Mouse (Mus musculus): ENCODE results near the gene Gm17545.
"Not testable (repeated sequence)": the region's sequence is repeated elsewhere in the genome, so short reads cannot be mapped to it uniquely, and the experiment has no call there.

Gm17545 gene

GRCm38 (mm10) chr9:22453990-22454389, at the start of gene Gm17545:
Gene Gm17545, plus strand, starts transcription at chr9:22454290.
- DNase-seq = not testable (repeated sequence)

GRCm38 (mm10) chr9:22405414-22405813, 48.7 kb upstream of the Gm17545 start:
- DNase-seq = no peak

DNA sequence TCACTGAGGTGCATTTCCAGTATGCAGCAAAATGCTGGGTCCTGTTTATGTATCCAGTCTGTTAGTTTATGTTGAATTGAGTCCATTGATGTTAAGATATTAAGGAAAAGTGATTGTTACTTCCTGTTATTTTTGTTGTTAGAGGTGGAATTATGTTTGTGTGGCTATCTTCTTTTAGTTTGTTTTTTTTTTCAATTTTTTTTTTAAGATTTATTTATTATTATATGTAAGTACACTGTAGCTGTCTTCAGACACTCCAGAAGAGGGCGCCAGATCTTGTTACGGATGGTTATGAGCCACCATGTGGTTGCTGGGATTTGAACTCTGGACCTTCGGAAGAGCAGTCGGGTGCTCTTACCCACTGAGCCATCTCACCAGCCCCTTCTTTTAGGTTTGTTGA, 46.5 kb upstream of the Gm17545 start:
- not testable (repeated sequence) for DNase-seq

GRCm38 (mm10) chr9:22408344-22408743, 45.7 kb upstream of the Gm17545 start:
- DNase-seq = not testable (repeated sequence)

- DNase-seq = no peak
Observed at GRCm38 (mm10) chr9:22409501-22409900, 44.6 kb upstream of the Gm17545 start.

DNA sequence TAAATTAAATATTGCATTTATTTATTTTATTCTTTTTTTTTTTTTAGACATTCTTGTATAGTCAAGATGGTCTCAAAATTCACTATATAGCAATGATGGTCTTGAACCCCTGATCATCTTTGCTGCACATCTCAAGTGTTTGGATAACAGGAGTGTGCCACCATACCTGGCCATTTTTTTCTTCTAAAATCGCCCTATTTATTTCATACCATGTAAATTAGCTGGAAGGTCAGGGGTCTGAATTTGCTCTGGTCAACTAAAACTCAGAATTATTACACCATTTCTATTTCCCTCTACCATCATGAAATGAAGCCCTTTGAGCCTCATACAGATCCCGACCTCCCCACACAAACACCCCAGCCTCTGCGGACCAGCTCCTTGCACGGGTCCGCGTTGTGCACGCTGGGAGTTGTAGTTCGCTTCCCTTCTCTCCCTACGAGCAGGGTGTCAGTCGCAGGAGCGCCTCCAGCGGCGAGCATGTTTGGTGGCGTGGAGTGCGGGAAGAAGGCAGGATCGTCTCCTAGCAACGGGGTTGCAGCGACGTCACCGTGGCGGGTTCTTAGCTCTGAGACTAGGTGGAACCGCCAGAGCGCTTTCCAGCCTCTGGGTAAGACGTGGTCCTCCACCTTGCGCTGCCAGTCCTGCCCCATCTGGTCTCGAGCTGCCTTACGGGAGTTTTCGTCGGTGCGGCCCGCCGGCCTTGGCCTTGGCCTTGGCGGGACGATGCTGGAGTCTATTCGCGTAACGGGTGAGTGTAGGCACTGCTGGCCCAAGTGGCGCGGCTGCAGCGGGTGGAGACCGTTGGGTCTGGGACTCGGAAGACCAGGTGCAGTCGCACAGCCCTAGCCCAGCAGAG, 42.9 kb upstream of the Gm17545 start, which contains the start of gene 9530077C05Rik:
Gene 9530077C05Rik, plus strand, starts transcription at position 512 of the 856 bp plus-strand sequence.
- DNase-seq = peak; percentile 95 to 96

DNA sequence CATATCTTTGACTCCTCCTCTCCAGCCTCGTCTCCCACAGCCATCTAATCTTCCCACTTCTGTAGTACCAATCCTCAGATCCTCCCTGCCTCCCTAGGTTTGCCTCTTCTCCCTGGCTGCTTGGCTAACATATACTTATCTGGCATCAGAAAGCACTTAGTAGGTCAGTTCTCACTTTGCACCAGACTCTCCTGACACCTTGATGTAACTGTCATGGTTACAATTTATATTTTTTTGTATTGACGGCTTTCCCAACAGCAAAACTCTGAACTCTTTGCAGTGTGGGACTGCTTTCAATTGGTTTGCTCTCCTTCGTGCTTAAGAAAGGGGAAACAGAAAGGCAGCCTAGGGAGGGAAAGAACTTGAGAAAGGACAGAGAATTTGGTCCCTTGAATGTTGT, 37.9 kb upstream of the Gm17545 start:
- DNase-seq = no peak

- no peak for DNase-seq
Observed at GRCm38 (mm10) chr9:22417547-22417946, 36.5 kb upstream of the Gm17545 start.

DNA sequence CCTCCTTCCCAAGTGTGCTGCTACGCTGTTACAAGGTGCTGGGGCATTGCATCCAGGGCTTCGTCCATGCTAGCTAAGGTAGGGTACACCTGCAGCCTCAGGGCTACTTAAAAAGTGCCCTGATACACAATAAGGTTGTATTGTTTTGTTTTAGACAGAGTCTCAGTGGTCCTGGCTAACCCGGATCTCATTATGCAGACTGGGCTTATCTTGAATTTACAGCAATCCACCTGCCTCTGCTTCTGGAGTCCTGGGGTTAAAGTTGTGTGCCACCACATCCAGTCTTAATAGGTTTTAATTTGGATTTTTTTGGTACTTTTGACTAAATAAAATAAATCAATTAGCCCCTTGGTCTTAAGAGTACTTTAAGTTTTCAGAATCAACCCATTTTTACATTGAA, 34.2 kb upstream of the Gm17545 start:
- DNase-seq = no peak

- DNase-seq = no peak
Observed at GRCm38 (mm10) chr9:22420491-22420890, 33.6 kb upstream of the Gm17545 start.

- no peak for DNase-seq
Observed at GRCm38 (mm10) chr9:22422559-22422958, 31.5 kb upstream of the Gm17545 start.

DNA sequence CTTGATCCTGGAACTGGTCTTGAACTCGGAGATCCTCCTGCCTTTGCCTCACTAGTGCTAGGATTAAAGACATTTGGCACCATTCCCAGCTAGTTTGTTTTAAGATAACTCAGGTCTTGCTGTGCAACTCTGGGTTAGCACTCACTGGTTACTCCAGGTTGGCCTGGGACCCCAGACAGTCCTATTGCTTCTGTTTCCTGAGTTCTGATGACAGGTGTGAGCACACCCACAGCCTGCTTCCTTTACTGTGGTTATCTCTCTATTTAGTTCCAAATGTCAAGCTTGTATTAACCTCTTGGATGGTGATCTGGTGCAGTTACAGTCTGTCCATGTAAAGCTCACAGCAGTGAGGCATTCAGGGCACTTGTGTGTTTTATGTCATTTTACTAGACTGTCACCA, 30.6 kb upstream of the Gm17545 start:
- no peak for DNase-seq

- no peak for DNase-seq
Observed at GRCm38 (mm10) chr9:22424196-22424595, 29.9 kb upstream of the Gm17545 start.

GRCm38 (mm10) chr9:22424719-22425118, 29.4 kb upstream of the Gm17545 start:
- no peak for DNase-seq

GRCm38 (mm10) chr9:22428028-22428665, 25.9 kb upstream of the Gm17545 start:
- DNase-seq = no peak

DNA sequence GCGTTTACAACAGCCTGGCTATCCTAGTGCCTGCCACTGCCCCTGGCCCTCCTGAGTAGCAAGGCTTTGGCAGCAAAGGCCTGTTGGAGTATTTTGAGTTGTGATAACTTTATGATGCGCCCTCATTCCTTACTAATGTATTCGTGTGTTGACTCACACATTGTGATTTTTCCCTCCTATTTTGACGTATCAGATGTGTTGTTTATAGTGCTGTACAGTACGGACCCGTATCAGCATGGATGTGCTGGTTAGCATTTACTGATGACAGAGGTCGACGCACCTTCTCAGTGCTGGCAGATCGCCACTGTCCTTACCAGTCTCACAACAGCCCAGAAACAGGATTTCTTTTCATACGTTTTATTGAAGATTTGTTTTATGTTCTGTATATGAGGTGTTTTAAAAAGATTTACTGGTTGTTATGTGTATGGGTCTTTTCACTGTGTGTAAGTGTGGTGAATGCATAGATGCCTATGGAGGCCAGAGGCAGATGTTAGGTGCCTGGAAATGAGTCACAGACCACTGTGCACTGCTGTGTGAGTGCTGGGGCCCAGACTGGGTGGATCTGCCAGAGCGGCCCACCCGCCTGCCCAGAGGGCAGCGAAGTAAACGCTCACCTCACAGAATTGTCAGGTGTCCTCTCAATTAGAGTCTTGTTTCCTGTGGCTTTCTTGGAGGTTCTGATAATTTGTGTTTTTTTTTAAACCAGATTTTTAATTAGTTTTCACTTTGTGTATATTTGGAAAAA, 25.3 kb upstream of the Gm17545 start:
- DNase-seq = no peak

- DNase-seq = peak; percentile 25 to 47
Observed at GRCm38 (mm10) chr9:22429533-22430241, 24.4 kb upstream of the Gm17545 start.

- no peak for DNase-seq
Observed at GRCm38 (mm10) chr9:22430315-22430840, 23.7 kb upstream of the Gm17545 start.

DNA sequence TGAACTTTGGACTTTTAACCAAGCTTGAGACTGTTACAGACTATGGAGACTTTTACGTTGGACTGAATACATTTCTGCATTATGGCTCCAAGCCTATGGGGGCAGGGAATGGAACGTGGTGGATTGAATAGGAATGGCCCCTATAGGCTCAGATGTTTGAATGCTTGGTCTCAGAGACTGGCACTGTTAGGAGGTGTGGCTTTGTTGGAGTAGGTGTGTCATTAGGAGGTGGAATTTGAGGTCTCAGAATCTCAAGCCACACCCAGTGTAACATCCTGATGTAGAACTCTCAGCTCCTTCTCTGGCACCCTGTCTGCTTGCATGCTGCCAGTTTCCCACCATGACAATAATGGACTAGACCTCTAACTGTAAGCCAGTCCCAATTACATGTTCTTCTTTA, 20.9 kb upstream of the Gm17545 start:
- no peak for DNase-seq

- DNase-seq = no peak
Observed at GRCm38 (mm10) chr9:22434101-22434500, 20.0 kb upstream of the Gm17545 start.

DNA sequence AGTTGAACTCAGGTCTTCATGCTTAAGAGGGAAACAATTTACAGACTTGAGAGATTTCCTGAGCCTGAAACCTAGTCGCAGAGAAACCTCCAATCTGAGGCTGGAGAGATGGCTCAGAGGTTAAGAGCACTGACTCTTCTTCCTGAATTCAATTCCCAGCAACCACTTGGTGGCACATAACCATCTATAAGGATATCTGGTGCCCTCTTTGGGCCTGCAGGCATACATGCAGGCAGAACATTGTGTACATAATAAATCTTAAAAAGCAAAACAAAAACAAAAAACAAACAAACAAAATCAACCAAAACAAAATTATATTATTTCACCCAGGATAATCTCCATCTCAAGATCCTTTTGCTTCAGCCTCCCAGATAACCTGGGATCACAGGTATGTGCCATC, 15.3 kb upstream of the Gm17545 start:
- no peak for DNase-seq

DNA sequence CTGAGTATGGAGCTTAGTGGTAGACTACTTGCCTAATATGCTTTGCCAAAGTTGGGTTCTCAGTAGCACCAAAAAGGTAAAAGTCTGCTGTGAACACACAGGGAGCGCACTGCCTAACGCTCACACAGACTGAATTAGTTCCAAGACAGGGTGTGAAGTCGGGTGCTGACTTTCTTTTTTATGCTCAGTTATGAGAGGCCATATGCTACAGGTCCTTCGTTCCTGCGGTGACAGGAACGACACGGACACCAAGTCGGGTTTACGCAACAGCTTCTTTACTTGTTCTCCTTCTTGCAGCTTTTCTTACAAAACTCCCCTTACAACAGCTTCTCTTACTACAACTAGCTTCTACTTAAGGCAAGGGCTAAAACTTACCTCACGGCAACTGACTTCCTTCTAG, 10.9 kb upstream of the Gm17545 start:
- DNase-seq = no peak

- no peak for DNase-seq
Observed at GRCm38 (mm10) chr9:22445123-22445522, 9.0 kb upstream of the Gm17545 start.
